Mouse (Mus musculus): ENCODE measurements around the gene Myrfl. TPM values are rescaled to one million over a fixed set of nuclear protein-coding genes. Genes with fewer than 3 reads are reported as not detected.

Gene Myrfl
- total RNA-seq, 2 experiments from 2014 or later, result 0.14 to 0.20 TPM

- intact Hi-C loops (cut with DNase I), result no loop called here
- peak; percentile 40 for DNase-seq
Measured at GRCm38 (mm10) chr10:116768642-116769041, 128.1 kb downstream of the Myrfl start.

GRCm38 (mm10) chr10:116766525-116766924, 130.2 kb downstream of the Myrfl start:
- intact Hi-C loops (cut with DNase I), result no loop called here
- no peak for DNase-seq

GRCm38 (mm10) chr10:116761476-116762068, 135.1 kb downstream of the Myrfl start:
- intact Hi-C loops (cut with DNase I), result no loop called here
- DNase-seq, result no peak

- DNase-seq, result no peak
- intact Hi-C loops (cut with DNase I), result no loop called here
Measured at GRCm38 (mm10) chr10:116760561-116760960, 136.2 kb downstream of the Myrfl start.

- intact Hi-C loops (cut with DNase I), result no loop called here
- no peak for DNase-seq
Measured at GRCm38 (mm10) chr10:116759816-116760215, 136.9 kb downstream of the Myrfl start.

- intact Hi-C loops (cut with DNase I), result no loop called here
- DNase-seq, result peak; percentile 64
Measured at GRCm38 (mm10) chr10:116755881-116756581, 140.7 kb downstream of the Myrfl start.

- intact Hi-C loops (cut with DNase I), result no loop called here
- DNase-seq, result no peak
Measured at GRCm38 (mm10) chr10:116754940-116755339, 141.8 kb downstream of the Myrfl start.

GRCm38 (mm10) chr10:116750895-116751294, 145.8 kb downstream of the Myrfl start:
- DNase-seq, result no peak
- intact Hi-C loops (cut with DNase I), result no loop called here

GRCm38 (mm10) chr10:116750062-116750461, 146.7 kb downstream of the Myrfl start:
- DNase-seq, result no peak
- intact Hi-C loops (cut with DNase I), result no loop called here

GRCm38 (mm10) chr10:116748681-116749080, 148.0 kb downstream of the Myrfl start:
- intact Hi-C loops (cut with DNase I), result no loop called here
- no peak for DNase-seq

- DNase-seq, result no peak
- intact Hi-C loops (cut with DNase I), result no loop called here
Measured at GRCm38 (mm10) chr10:116746281-116747011, 150.3 kb downstream of the Myrfl start.

GRCm38 (mm10) chr10:116742696-116743095, 154.0 kb downstream of the Myrfl start:
- DNase-seq, result no peak
- intact Hi-C loops (cut with DNase I), result no loop called here

- no peak for DNase-seq
- intact Hi-C loops (cut with DNase I), result no loop called here
Measured at GRCm38 (mm10) chr10:116742189-116742588, 154.5 kb downstream of the Myrfl start.

- intact Hi-C loops (cut with DNase I), result no loop called here
- DNase-seq, result no peak
Measured at GRCm38 (mm10) chr10:116741343-116741742, 155.4 kb downstream of the Myrfl start.

GRCm38 (mm10) chr10:116740073-116740472, 156.6 kb downstream of the Myrfl start:
- no peak for DNase-seq
- intact Hi-C loops (cut with DNase I), result no loop called here

GRCm38 (mm10) chr10:116738533-116738932, 158.2 kb downstream of the Myrfl start:
- DNase-seq, result no peak
- intact Hi-C loops (cut with DNase I), result no loop called here

GRCm38 (mm10) chr10:116735607-116736006, 161.1 kb downstream of the Myrfl start:
- DNase-seq, result peak; percentile 87
- intact Hi-C loops (cut with DNase I), result no loop called here

- no peak for DNase-seq
- intact Hi-C loops (cut with DNase I), result no loop called here
Measured at GRCm38 (mm10) chr10:116733651-116734050, 163.1 kb downstream of the Myrfl start.

- no peak for DNase-seq
- intact Hi-C loops (cut with DNase I), result no loop called here
Measured at GRCm38 (mm10) chr10:116730033-116730652, 166.6 kb downstream of the Myrfl start.

GRCm38 (mm10) chr10:116728860-116729259, 167.9 kb downstream of the Myrfl start:
- intact Hi-C loops (cut with DNase I), result no loop called here
- no peak for DNase-seq

GRCm38 (mm10) chr10:116727702-116728298, 168.9 kb downstream of the Myrfl start:
- DNase-seq, result no peak
- intact Hi-C loops (cut with DNase I), result no loop called here

All from left cerebral cortex, postnatal 4 days (tissue).